Mouse (Mus musculus): ENCODE measurements around the gene Cdr2l. TPM values are rescaled to one million over a fixed set of nuclear protein-coding genes. Genes with fewer than 3 reads are reported as not detected.
A peak's percentile ranks its signal among the peaks of the same experiment; 100 is the strongest.

Cdr2l gene
- polyA plus RNA-seq, 1 experiment: 14.3 TPM

GRCm38 (mm10) chr11:115439326-115439725 is 57.6 kb downstream of the Cdr2l start:
- Histone ChIP-seq H3K4me1 (replicated peaks; ENCODE audit: control insufficient read depth, insufficient read depth, low read length) (peaks cover 33% of the 10 kb centered on the region), H3K4me3 (ENCODE audit: control insufficient read depth, insufficient read depth, low read length) (no peak overlapping the region), H3K27me3 (ENCODE audit: control insufficient read depth, insufficient read depth, low read length) (no peaks in the 10 kb centered on the region; the same call in 1 of the 2 replicates), H3K36me3 (ENCODE audit: control insufficient read depth, insufficient read depth, low read length) (no peaks in the 10 kb centered on the region), H3K27ac (ENCODE audit: control insufficient read depth, insufficient read depth, low read length) (no peak overlapping the region)
- no peak for DNase-seq
- TF ChIP-seq POLR2A (IDR thresholded peaks at IDR 0.05; ENCODE audit: control insufficient read depth, extremely low read depth, insufficient read depth, low read length, poor library complexity) (no peak), CTCF (IDR thresholded peaks at IDR 0.05; ENCODE audit: borderline replicate concordance, control insufficient read depth, extremely low read depth, insufficient read depth, low read length, poor library complexity) (no peak)
- 55% methylated on average over 3 of the region's 3 CpGs for WGBS

GRCm38 (mm10) chr11:115439906-115440595 is 58.3 kb downstream of the Cdr2l start, which contains the start of gene Trim80:
TSS of gene Trim80 (plus strand) at chr11:115440545.
- no peak for DNase-seq
- no peaks in the 10 kb centered on the region; the same call in 1 of the 2 replicates for H3K27me3 ChIP-seq (ENCODE audit: control insufficient read depth, insufficient read depth, low read length)
- no peak within 1 kb of the TSS for H3K27ac ChIP-seq (ENCODE audit: control insufficient read depth, insufficient read depth, low read length)
- WGBS: 96% methylated on average over 9 of the region's 9 CpGs
- no peaks in the 10 kb centered on the region for H3K36me3 ChIP-seq (ENCODE audit: control insufficient read depth, insufficient read depth, low read length)
- TF ChIP-seq CTCF (IDR thresholded peaks at IDR 0.05; ENCODE audit: borderline replicate concordance, control insufficient read depth, extremely low read depth, insufficient read depth, low read length, poor library complexity) (no peak), POLR2A (IDR thresholded peaks at IDR 0.05; ENCODE audit: control insufficient read depth, extremely low read depth, insufficient read depth, low read length, poor library complexity) (no peak)
- H3K4me1 ChIP-seq (replicated peaks; ENCODE audit: control insufficient read depth, insufficient read depth, low read length): peaks cover 32% of the 10 kb centered on the region
- H3K4me3 ChIP-seq (ENCODE audit: control insufficient read depth, insufficient read depth, low read length): no peak within 1 kb of the TSS

GRCm38 (mm10) chr11:115441417-115441816 is 59.7 kb downstream of the Cdr2l start:
- no peaks in the 10 kb centered on the region for H3K36me3 ChIP-seq (ENCODE audit: control insufficient read depth, insufficient read depth, low read length)
- H3K27ac ChIP-seq (ENCODE audit: control insufficient read depth, insufficient read depth, low read length): peak overlapping the region; percentile 30; the same call in 1 of the 2 replicates
- no peak overlapping the region for H3K4me3 ChIP-seq (ENCODE audit: control insufficient read depth, insufficient read depth, low read length)
- DNase-seq: peak; percentile 51
- 73% methylated on average over 15 of the region's 15 CpGs for WGBS
- peaks cover 33% of the 10 kb centered on the region for H3K4me1 ChIP-seq (replicated peaks; ENCODE audit: control insufficient read depth, insufficient read depth, low read length)
- TF ChIP-seq POLR2A (IDR thresholded peaks at IDR 0.05; ENCODE audit: control insufficient read depth, extremely low read depth, insufficient read depth, low read length, poor library complexity) (no peak), CTCF (IDR thresholded peaks at IDR 0.05; ENCODE audit: borderline replicate concordance, control insufficient read depth, extremely low read depth, insufficient read depth, low read length, poor library complexity) (no peak)
- no peaks in the 10 kb centered on the region; the same call in 1 of the 2 replicates for H3K27me3 ChIP-seq (ENCODE audit: control insufficient read depth, insufficient read depth, low read length)

Other genes starting within 250 kb of the Cdr2l start
- 8.4 and 10.4 TPM in 2 replicates for gene Cd300lf, start 247.9 kb upstream of the Cdr2l start, polyA plus RNA-seq (2012; rRNA removed)
- gene Slc9a3r1, start 218.6 kb upstream of the Cdr2l start, polyA plus RNA-seq (2012; rRNA removed): 202 and 207 TPM in 2 replicates
- 24.1 and 26.8 TPM in 2 replicates for gene Tmem104, start 194.4 kb upstream of the Cdr2l start, polyA plus RNA-seq (2012; rRNA removed)
- 9.8 and 11.8 TPM in 2 replicates for gene Nat9, start 194.1 kb upstream of the Cdr2l start, polyA plus RNA-seq (2012; rRNA removed)
- gene Grin2c, start 114.7 kb upstream of the Cdr2l start, polyA plus RNA-seq (2012; rRNA removed): 6.5 and 7.1 TPM in 2 replicates
- gene Fdxr, start 104.9 kb upstream of the Cdr2l start, polyA plus RNA-seq (2012; rRNA removed): 31.8 and 36.3 TPM in 2 replicates
- gene Fads6, start 84.3 kb upstream of the Cdr2l start, polyA plus RNA-seq (2012; rRNA removed): 1.6 and 2.1 TPM in 2 replicates
- 0.26 and 0.32 TPM in 2 replicates for gene Otop2, start 74.8 kb upstream of the Cdr2l start, polyA plus RNA-seq (2012; rRNA removed)
- 0.05 and 0.11 TPM in 2 replicates for gene Ush1g, start 59.9 kb upstream of the Cdr2l start, polyA plus RNA-seq (2012; rRNA removed)
- gene Otop3, start 47.2 kb upstream of the Cdr2l start, polyA plus RNA-seq (2012; rRNA removed): 0.06 and 0.12 TPM in 2 replicates
- gene Hid1, start 14.2 kb upstream of the Cdr2l start, polyA plus RNA-seq (2012; rRNA removed): 127 and 143 TPM in 2 replicates
- gene Mrpl58, start 21.8 kb downstream of the Cdr2l start, polyA plus RNA-seq (2012; rRNA removed): 144 and 166 TPM in 2 replicates
- gene Atp5h, start 38.0 kb downstream of the Cdr2l start, polyA plus RNA-seq (2012; rRNA removed): 118 and 155 TPM in 2 replicates
- gene Kctd2, start 38.2 kb downstream of the Cdr2l start, polyA plus RNA-seq (2012; rRNA removed): 65.5 and 69.1 TPM in 2 replicates
- 0.79 and 0.80 TPM in 2 replicates for gene Trim80, start 58.6 kb downstream of the Cdr2l start, polyA plus RNA-seq (2012; rRNA removed)
- 446 and 456 TPM in 2 replicates for gene Slc16a5, start 80.6 kb downstream of the Cdr2l start, polyA plus RNA-seq (2012; rRNA removed)
- 86.1 and 91.3 TPM in 2 replicates for gene Armc7, start 93.8 kb downstream of the Cdr2l start, polyA plus RNA-seq (2012; rRNA removed)
- gene Nt5c, start 109.9 kb downstream of the Cdr2l start, polyA plus RNA-seq (2012; rRNA removed): 122 and 145 TPM in 2 replicates
- 654 and 686 TPM in 2 replicates for gene Jpt1, start 132.5 kb downstream of the Cdr2l start, polyA plus RNA-seq (2012; rRNA removed)
- gene Sumo2, start 154.4 kb downstream of the Cdr2l start, polyA plus RNA-seq (2012; rRNA removed): 102 and 105 TPM in 2 replicates
- gene Nup85, start 182.5 kb downstream of the Cdr2l start, polyA plus RNA-seq (2012; rRNA removed): 114 and 136 TPM in 2 replicates
- 24.5 and 25.0 TPM in 2 replicates for gene Mrps7, start 222.0 kb downstream of the Cdr2l start, polyA plus RNA-seq (2012; rRNA removed)
- gene Gga3, start 222.1 kb downstream of the Cdr2l start, polyA plus RNA-seq (2012; rRNA removed): 102 and 106 TPM in 2 replicates
- gene Mif4gd, start 231.1 kb downstream of the Cdr2l start, polyA plus RNA-seq (2012; rRNA removed): 188 and 215 TPM in 2 replicates
- 98.5 and 98.6 TPM in 2 replicates for gene Slc25a19, start 246.4 kb downstream of the Cdr2l start, polyA plus RNA-seq (2012; rRNA removed)

All from thymus, adult 2 months (tissue).